Mouse (Mus musculus) spleen, adult 2 months (tissue): Measurements from ENCODE around the gene Eno2.

Experiments used
- CTCF ChIP-seq: fragments of 200-500 bp; IDR thresholded peaks from 2 replicates; pipeline ENCODE4 v1.5.1; 2011; ENCODE audit warnings: mild to moderate bottlenecking, inconsistent platforms; ENCODE audit not compliant: insufficient read depth, insufficient read length, insufficient replicate concordance; ENCODE audit errors: extremely low read depth
- POLR2A ChIP-seq: fragments of 200-500 bp; IDR thresholded peaks from 2 replicates; pipeline ENCODE4 v1.6.1; 2011; ENCODE audit warnings: low read depth, low read length, inconsistent platforms

DNA sequence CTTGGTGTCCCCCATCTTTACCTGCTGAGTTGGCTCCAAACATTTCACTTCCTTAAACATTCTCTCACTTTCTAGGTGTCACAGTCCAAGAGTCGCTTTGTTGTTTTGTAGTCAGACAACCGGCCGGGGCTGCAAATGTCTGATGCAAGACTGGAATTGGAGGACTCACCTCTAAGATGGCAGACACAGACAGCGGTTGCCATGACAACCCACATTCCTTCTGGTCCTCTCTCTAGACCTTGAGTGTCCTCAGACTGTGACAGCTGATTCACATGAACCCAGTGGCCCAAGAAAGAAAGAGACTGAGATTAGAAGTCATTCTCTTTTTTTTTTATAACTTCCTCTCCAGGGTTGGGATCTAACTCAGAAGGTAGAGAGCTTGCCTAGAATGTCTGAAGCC, 20.0 kb upstream of the Eno2 start:
- no peak for TF ChIP-seq POLR2A
- no peak for TF ChIP-seq CTCF
